Mouse (Mus musculus): ENCODE data around the gene Rfx7. TPM values are rescaled to one million over a fixed set of nuclear protein-coding genes. Genes with fewer than 3 reads are reported as not detected.

Gene Rfx7
- polyA plus RNA-seq, 1 experiment = 54.6 TPM

DNA sequence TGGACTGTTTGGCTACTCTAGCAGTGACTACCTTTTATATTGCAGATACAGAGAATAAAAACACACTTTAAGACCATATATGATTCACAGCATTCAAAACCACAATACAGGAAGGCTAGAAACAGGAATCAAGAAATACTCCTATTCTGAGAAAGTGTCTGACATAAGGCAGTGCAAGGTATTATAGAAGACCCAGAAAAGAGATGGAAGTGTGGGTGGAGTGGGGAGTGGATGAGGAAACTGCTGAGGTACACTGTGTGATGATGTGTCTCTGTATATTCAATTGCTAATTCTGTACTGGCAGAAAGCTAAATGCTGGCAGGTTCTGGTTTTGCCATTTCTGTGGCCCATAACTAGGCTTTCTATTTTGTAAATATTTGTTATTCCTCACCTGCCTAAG lies 11.2 kb upstream of the Rfx7 start:
- no peak overlapping the region for H3K4me3 ChIP-seq (ENCODE audit: low read depth, low read length)
- H3K27ac ChIP-seq (ENCODE audit: insufficient read depth, low read length) = no peak overlapping the region
- H3K27me3 ChIP-seq (ENCODE audit: control insufficient read depth, insufficient read depth, low read length, poor library complexity, severe bottlenecking) = no peaks in the 10 kb centered on the region
- H3K4me1 ChIP-seq (ENCODE audit: control insufficient read depth, insufficient read depth, low read length) = no peaks in the 10 kb centered on the region
- TF ChIP-seq POLR2A (IDR thresholded peaks at IDR 0.05; ENCODE audit: insufficient read depth, low read length) = no peak
- no peak for TF ChIP-seq CTCF (IDR thresholded peaks at IDR 0.05; ENCODE audit: low read depth, low read length)
- no peak for TF ChIP-seq EP300 (IDR thresholded peaks at IDR 0.05; ENCODE audit: insufficient read depth, low read depth, low read length)
- H3K9ac ChIP-seq (ENCODE audit: low read depth, poor library complexity, severe bottlenecking) = no peak overlapping the region
- no peaks in the 10 kb centered on the region for H3K9me3 ChIP-seq (replicated peaks; ENCODE audit: control insufficient read depth, insufficient read depth, low read length, poor library complexity, severe bottlenecking)
- H3K36me3 ChIP-seq (ENCODE audit: control insufficient read depth, insufficient read depth, low read length, poor library complexity, severe bottlenecking) = no peaks in the 10 kb centered on the region

DNA sequence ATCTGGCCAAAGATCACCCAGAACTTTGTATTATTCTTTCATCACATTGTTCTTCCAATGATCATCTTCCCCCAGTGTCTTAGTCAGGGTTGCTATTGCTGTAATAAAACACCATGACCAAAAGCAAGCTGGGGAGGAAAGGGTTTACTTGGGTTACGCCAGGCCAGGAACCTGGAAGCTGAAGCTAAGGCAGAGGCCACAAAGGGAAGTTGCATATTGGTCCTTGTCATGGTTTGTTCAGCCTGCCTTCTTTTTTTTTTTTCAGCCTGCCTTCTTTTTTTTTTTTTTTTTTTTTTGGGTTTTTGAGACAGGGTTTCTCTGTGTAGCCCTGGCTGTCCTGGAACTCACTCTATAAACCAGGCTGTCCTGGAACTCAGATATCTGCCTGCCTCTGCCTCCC lies 5.9 kb upstream of the Rfx7 start:
- no peak for TF ChIP-seq EP300 (IDR thresholded peaks at IDR 0.05; ENCODE audit: insufficient read depth, low read depth, low read length)
- no peak for TF ChIP-seq POLR2A (IDR thresholded peaks at IDR 0.05; ENCODE audit: insufficient read depth, low read length)
- TF ChIP-seq CTCF (IDR thresholded peaks at IDR 0.05; ENCODE audit: low read depth, low read length) = no peak
- Histone ChIP-seq H3K36me3 (ENCODE audit: control insufficient read depth, insufficient read depth, low read length, poor library complexity, severe bottlenecking) (no peaks in the 10 kb centered on the region), H3K4me1 (ENCODE audit: control insufficient read depth, insufficient read depth, low read length) (no peaks in the 10 kb centered on the region), H3K27me3 (ENCODE audit: control insufficient read depth, insufficient read depth, low read length, poor library complexity, severe bottlenecking) (no peaks in the 10 kb centered on the region), H3K9me3 (replicated peaks; ENCODE audit: control insufficient read depth, insufficient read depth, low read length, poor library complexity, severe bottlenecking) (no peaks in the 10 kb centered on the region), H3K4me3 (ENCODE audit: low read depth, low read length) (no peak overlapping the region), H3K9ac (ENCODE audit: low read depth, poor library complexity, severe bottlenecking) (no peak overlapping the region), H3K27ac (ENCODE audit: insufficient read depth, low read length) (no peak overlapping the region)

DNA sequence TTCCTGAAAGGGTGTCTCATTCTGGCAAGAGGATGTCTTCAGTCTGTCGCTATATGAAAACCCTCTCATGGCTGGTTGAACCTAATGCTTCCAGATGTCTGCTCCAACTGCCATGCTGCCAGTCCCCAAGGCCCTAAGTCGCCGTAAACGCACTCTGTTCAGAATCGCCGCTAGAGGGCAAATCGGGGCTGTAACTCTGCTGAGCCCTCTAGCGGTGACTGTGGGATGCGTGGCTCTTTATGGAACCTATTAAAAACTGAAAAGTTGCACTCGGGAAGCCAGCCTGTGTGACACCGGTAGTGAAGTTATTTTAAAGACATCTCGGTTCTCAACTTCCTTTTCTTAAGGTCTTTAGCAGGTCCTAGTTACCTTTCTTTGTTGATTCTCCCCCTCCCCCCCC lies 1.8 kb upstream of the Rfx7 start:
- H3K27ac ChIP-seq (ENCODE audit: insufficient read depth, low read length) = no peak overlapping the region
- H3K27me3 ChIP-seq (ENCODE audit: control insufficient read depth, insufficient read depth, low read length, poor library complexity, severe bottlenecking) = no peaks in the 10 kb centered on the region
- H3K4me1 ChIP-seq (ENCODE audit: control insufficient read depth, insufficient read depth, low read length) = no peaks in the 10 kb centered on the region
- TF ChIP-seq CTCF (IDR thresholded peaks at IDR 0.05; ENCODE audit: low read depth, low read length) (peak; percentile 100), POLR2A (IDR thresholded peaks at IDR 0.05; ENCODE audit: insufficient read depth, low read length) (no peak), EP300 (IDR thresholded peaks at IDR 0.05; ENCODE audit: insufficient read depth, low read depth, low read length) (peak; percentile 71; the same call in 1 of the 2 replicates)
- H3K36me3 ChIP-seq (ENCODE audit: control insufficient read depth, insufficient read depth, low read length, poor library complexity, severe bottlenecking) = no peaks in the 10 kb centered on the region
- H3K9ac ChIP-seq (ENCODE audit: low read depth, poor library complexity, severe bottlenecking) = peak overlapping the region; percentile 99
- no peaks in the 10 kb centered on the region for H3K9me3 ChIP-seq (replicated peaks; ENCODE audit: control insufficient read depth, insufficient read depth, low read length, poor library complexity, severe bottlenecking)
- H3K4me3 ChIP-seq (ENCODE audit: low read depth, low read length) = no peak overlapping the region

DNA sequence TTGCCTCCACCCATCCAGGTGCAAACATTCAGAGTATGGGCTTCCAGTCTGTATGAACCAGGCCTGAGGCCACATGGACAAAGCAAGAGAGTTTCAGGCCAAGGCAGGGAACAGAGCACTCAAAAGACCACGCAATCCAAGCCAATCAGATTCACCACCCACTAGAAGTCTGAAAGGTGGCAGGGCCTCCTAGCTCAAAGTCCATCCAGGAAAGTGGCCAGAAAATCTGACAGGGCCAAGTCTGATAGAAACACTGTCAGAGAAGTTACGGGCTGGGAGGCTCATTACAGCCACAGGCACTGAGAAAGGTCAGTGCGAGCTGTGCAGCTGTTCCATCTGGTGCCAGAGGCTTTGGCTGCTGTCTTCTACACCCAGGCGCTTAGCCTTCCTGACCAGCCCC lies 1.2 kb upstream of the Rfx7 start:
- peak overlapping the region; percentile 99 for H3K9ac ChIP-seq (ENCODE audit: low read depth, poor library complexity, severe bottlenecking)
- no peaks in the 10 kb centered on the region for H3K36me3 ChIP-seq (ENCODE audit: control insufficient read depth, insufficient read depth, low read length, poor library complexity, severe bottlenecking)
- no peaks in the 10 kb centered on the region for H3K27me3 ChIP-seq (ENCODE audit: control insufficient read depth, insufficient read depth, low read length, poor library complexity, severe bottlenecking)
- peak overlapping the region; percentile 83 for H3K27ac ChIP-seq (ENCODE audit: insufficient read depth, low read length)
- H3K9me3 ChIP-seq (replicated peaks; ENCODE audit: control insufficient read depth, insufficient read depth, low read length, poor library complexity, severe bottlenecking) = no peaks in the 10 kb centered on the region
- no peaks in the 10 kb centered on the region for H3K4me1 ChIP-seq (ENCODE audit: control insufficient read depth, insufficient read depth, low read length)
- peak overlapping the region; percentile 79 for H3K4me3 ChIP-seq (ENCODE audit: low read depth, low read length)
- TF ChIP-seq EP300 (IDR thresholded peaks at IDR 0.05; ENCODE audit: insufficient read depth, low read depth, low read length) (no peak), POLR2A (IDR thresholded peaks at IDR 0.05; ENCODE audit: insufficient read depth, low read length) (no peak), CTCF (IDR thresholded peaks at IDR 0.05; ENCODE audit: low read depth, low read length) (no peak)

DNA sequence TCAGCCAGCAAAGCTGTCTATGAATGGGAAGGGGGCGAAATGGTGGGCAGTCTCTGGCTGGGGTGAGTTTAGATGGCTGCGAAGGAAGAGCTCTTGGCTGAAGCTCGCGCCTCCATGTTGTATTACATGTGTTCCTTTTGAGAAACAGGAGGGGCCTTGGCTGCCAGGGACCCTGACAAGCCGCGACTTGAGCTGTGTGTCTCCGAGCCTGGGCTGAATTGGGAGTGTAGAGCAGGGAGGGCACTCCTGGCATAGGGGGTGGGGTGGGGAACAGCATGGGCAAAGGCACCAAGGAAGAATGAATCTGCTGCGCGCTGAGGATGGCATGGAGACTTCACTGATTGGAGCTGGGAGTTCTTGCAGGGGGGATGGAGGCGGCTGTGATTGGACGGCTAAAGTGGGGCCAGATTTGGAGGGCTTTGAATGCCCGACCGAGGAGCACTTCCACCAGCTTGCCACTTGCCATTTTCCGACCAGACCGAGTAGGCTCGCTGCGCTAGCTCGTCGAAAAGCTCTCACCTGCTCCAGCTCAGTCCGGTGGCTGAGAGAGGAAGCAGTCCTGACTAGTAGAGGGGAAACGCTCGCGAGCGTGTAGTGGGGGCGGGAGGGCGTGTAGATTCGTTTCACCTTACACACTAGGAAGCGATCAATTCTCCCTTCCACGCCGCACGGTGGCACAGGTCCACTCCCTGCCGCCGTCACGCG lies 597 bp upstream of the Rfx7 start:
- peak; percentile 76 for TF ChIP-seq POLR2A (IDR thresholded peaks at IDR 0.05; ENCODE audit: insufficient read depth, low read length)
- TF ChIP-seq EP300 (IDR thresholded peaks at IDR 0.05; ENCODE audit: insufficient read depth, low read depth, low read length) = 0 out of 2 replicates have a peak, but pooled peaks have one; percentile 32
- no peak for TF ChIP-seq CTCF (IDR thresholded peaks at IDR 0.05; ENCODE audit: low read depth, low read length)

DNA sequence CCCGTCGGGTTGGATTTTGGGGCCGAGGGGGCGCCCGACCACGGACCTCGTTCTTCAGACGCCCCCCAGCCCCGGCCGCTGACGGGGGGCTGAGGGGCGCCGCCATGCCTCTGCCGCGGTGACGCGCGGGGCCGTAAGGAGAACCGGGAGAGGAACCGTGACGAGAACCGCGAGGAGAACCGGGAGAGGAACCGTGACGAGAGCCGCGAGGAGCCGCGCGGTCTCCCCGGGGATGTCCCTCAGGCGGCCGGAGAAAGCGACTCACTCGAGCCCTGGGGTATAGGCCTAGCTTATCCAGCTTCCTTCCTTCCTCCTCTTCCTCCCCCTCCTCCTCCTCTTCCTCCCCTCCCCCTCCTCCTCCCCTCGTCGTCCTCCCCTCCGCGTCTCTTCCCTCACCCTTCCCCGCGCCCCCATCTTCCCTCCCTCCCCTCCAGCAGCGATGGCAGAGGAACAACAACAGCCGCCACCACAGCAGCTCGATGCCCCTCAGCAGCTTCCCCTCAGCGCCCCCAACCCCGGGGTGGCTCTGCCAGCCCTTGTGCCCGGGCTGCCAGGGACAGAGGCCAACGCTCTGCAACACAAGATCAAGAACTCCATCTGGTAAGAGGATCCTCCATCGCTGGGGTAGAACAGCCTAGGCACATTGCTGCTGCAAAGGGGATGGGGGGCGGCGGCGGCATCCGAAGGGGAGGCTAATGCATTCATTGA lies 495 bp downstream of the Rfx7 start:
- Histone ChIP-seq H3K36me3 (ENCODE audit: control insufficient read depth, insufficient read depth, low read length, poor library complexity, severe bottlenecking) (no peaks in the 10 kb centered on the region), H3K27ac (ENCODE audit: insufficient read depth, low read length) (peak overlapping the region; percentile 80), H3K9me3 (replicated peaks; ENCODE audit: control insufficient read depth, insufficient read depth, low read length, poor library complexity, severe bottlenecking) (no peaks in the 10 kb centered on the region), H3K9ac (ENCODE audit: low read depth, poor library complexity, severe bottlenecking) (peak overlapping the region; percentile 99), H3K27me3 (ENCODE audit: control insufficient read depth, insufficient read depth, low read length, poor library complexity, severe bottlenecking) (no peaks in the 10 kb centered on the region), H3K4me1 (ENCODE audit: control insufficient read depth, insufficient read depth, low read length) (peaks cover 1% of the 10 kb centered on the region), H3K4me3 (ENCODE audit: low read depth, low read length) (peak overlapping the region; percentile 75)
- TF ChIP-seq CTCF (IDR thresholded peaks at IDR 0.05; ENCODE audit: low read depth, low read length) = no peak
- no peak for TF ChIP-seq EP300 (IDR thresholded peaks at IDR 0.05; ENCODE audit: insufficient read depth, low read depth, low read length)
- no peak for TF ChIP-seq POLR2A (IDR thresholded peaks at IDR 0.05; ENCODE audit: insufficient read depth, low read length)

More for the DNA sequence above, 597 bp upstream of the Rfx7 start:
- Histone ChIP-seq H3K4me1 (ENCODE audit: control insufficient read depth, insufficient read depth, low read length) (no peaks in the 10 kb centered on the region), H3K36me3 (ENCODE audit: control insufficient read depth, insufficient read depth, low read length, poor library complexity, severe bottlenecking) (no peaks in the 10 kb centered on the region), H3K27ac (ENCODE audit: insufficient read depth, low read length) (peak overlapping the region; percentile 83), H3K4me3 (ENCODE audit: low read depth, low read length) (peak overlapping the region; percentile 79), H3K9ac (ENCODE audit: low read depth, poor library complexity, severe bottlenecking) (peak overlapping the region; percentile 99), H3K9me3 (replicated peaks; ENCODE audit: control insufficient read depth, insufficient read depth, low read length, poor library complexity, severe bottlenecking) (no peaks in the 10 kb centered on the region), H3K27me3 (ENCODE audit: control insufficient read depth, insufficient read depth, low read length, poor library complexity, severe bottlenecking) (no peaks in the 10 kb centered on the region)
